In genomic region chr19:12025333-12025732, GRCm38 (mm10) we compare ENCODE assay signal across 36 mouse cellular contexts. TPM values are rescaled to one million over a fixed set of nuclear protein-coding genes. Genes with fewer than 3 reads are reported as not detected.
A peak's percentile ranks its signal among the peaks of the same experiment; 100 is the strongest.
DNase-seq lines count a peak whose midpoint lies in the region; ATAC-seq and TF ChIP-seq lines count a peak whose summit lies in the region.
"Had no signal": no experiment of that assay in that cellular context is flagged by ENCODE, and none has a peak within 500 bp of the region (broad histone marks: within the 10 kb centered on the region; RNA-seq: fewer than 3 reads in every experiment).

No protein-coding gene starts in this region.

- H3K27ac ChIP-seq in lung, postnatal 0 days (ENCODE audit: low read length) = no peak overlapping the region
- peak overlapping the region; percentile 70 for H3K27ac ChIP-seq in macrophage
- no peak overlapping the region for H3K27ac ChIP-seq in liver, embryonic 12.5 days
- H3K27ac ChIP-seq: embryonic facial prominence, embryonic 12.5 days; embryonic facial prominence, embryonic 15.5 days; gastrocnemius, adult 2 months; heart, adult 2 months; heart, embryonic 10.5 days; heart, embryonic 13.5 days; hindbrain, embryonic 12.5 days; hindbrain, embryonic 15.5 days had no signal

- H3K36me3 ChIP-seq in lung, postnatal 0 days (ENCODE audit: insufficient read depth, low read length) = no peaks in the 10 kb centered on the region
- no peaks in the 10 kb centered on the region for H3K36me3 ChIP-seq in macrophage (ENCODE audit: inconsistent target)
- H3K36me3 ChIP-seq in liver, embryonic 12.5 days = no peaks in the 10 kb centered on the region
- H3K36me3 ChIP-seq: embryonic facial prominence, embryonic 12.5 days; embryonic facial prominence, embryonic 15.5 days; G1E; heart, embryonic 10.5 days; heart, embryonic 13.5 days; hindbrain, embryonic 12.5 days; hindbrain, embryonic 15.5 days had no signal

- ATAC-seq in lung, postnatal 0 days = peak; percentile 30; the same call in 1 of the 2 replicates
- no peak for ATAC-seq in liver, embryonic 12.5 days
- ATAC-seq: activated CD4-positive, CD25-positive, alpha-beta regulatory T cell, adult 4 months; forebrain, embryonic 14.5 days; forebrain, postnatal 0 days had no signal

- H3K4me2 ChIP-seq in lung, postnatal 0 days (replicated peaks; ENCODE audit: low read depth, low read length) = no peak overlapping the region
- H3K4me2 ChIP-seq in liver, embryonic 12.5 days = no peak overlapping the region
- H3K4me2 ChIP-seq: embryonic facial prominence, embryonic 12.5 days; embryonic facial prominence, embryonic 15.5 days; heart, embryonic 13.5 days; hindbrain, embryonic 12.5 days; hindbrain, embryonic 15.5 days had no signal

- H3K9me3 ChIP-seq in lung, postnatal 0 days (ENCODE audit: low read length) = no peaks in the 10 kb centered on the region
- no peaks in the 10 kb centered on the region for H3K9me3 ChIP-seq in liver, embryonic 12.5 days (replicated peaks)
- H3K9me3 ChIP-seq: embryonic facial prominence, embryonic 12.5 days; embryonic facial prominence, embryonic 15.5 days; G1E; heart, embryonic 10.5 days; heart, embryonic 13.5 days; hindbrain, embryonic 12.5 days; hindbrain, embryonic 15.5 days had no signal

- H3K9ac ChIP-seq in lung, postnatal 0 days (replicated peaks; ENCODE audit: low read depth) = no peak overlapping the region
- no peak overlapping the region for H3K9ac ChIP-seq in liver, embryonic 12.5 days
- H3K9ac ChIP-seq: embryonic facial prominence, embryonic 12.5 days; embryonic facial prominence, embryonic 15.5 days; forebrain, postnatal 0 days; heart, embryonic 13.5 days; hindbrain, embryonic 12.5 days; hindbrain, embryonic 15.5 days had no signal

- no peaks in the 10 kb centered on the region for H3K4me1 ChIP-seq in lung, postnatal 0 days (ENCODE audit: insufficient read depth, low read depth, low read length)
- 0 out of 2 replicates have a peak, but pooled peaks cover 9% of the 10 kb centered on the region for H3K4me1 ChIP-seq in liver, embryonic 12.5 days
- H3K4me1 ChIP-seq: embryonic facial prominence, embryonic 12.5 days; embryonic facial prominence, embryonic 15.5 days; heart, embryonic 10.5 days; heart, embryonic 13.5 days; hindbrain, embryonic 12.5 days; hindbrain, embryonic 15.5 days had no signal

- TF ChIP-seq EP300 in lung, postnatal 0 days (IDR thresholded peaks at IDR 0.05) = no peak

- DNase-seq in layer of hippocampus, adult 11-12 months (ENCODE audit: low spot score) = peak; percentile 12
- no peak for DNase-seq in layer of hippocampus, postnatal 36 days
- DNase-seq in lung, postnatal 0 days (ENCODE audit: low spot score) = no peak
- no peak for DNase-seq in lung, postnatal 25 days (ENCODE audit: low spot score)
- DNase-seq in T-cell, adult 2 months (ENCODE audit: low spot score) = peak; percentile 34
- no peak for DNase-seq in heart, postnatal 4 days
- DNase-seq: adrenal gland, adult 8-10 months; adrenal gland, postnatal 25 days; B cell, adult 2 months; cerebellum, adult 11 months; cerebellum, adult 2 months; cerebellum, adult 9-11 months; cerebellum, postnatal 25 days; forebrain, postnatal 0 days; gastrocnemius, adult 2 months; gastrocnemius, postnatal 25 days; heart, adult 2 months; heart, postnatal 14 days had no signal

- WGBS in lung, postnatal 0 days = 64% methylated on average over 3 of the region's 3 CpGs
- WGBS in macrophage (ENCODE audit: missing documents) = 44% methylated on average over 3 of the region's 3 CpGs
- 37% methylated on average over 3 of the region's 3 CpGs for WGBS in liver, embryonic 12.5 days (ENCODE audit: insufficient replicate concordance)

- no peaks in the 10 kb centered on the region for H3K79me2 ChIP-seq in macrophage (ENCODE audit: inconsistent target)

- no peaks in the 10 kb centered on the region for H3K27me3 ChIP-seq in lung, postnatal 0 days (replicated peaks; ENCODE audit: insufficient read depth, low read length)
- H3K27me3 ChIP-seq in liver, embryonic 12.5 days (replicated peaks) = no peaks in the 10 kb centered on the region
- H3K27me3 ChIP-seq: CH12.LX; embryonic facial prominence, embryonic 12.5 days; embryonic facial prominence, embryonic 15.5 days; heart, embryonic 13.5 days; hindbrain, embryonic 12.5 days; hindbrain, embryonic 15.5 days had no signal

- no peak for TF ChIP-seq CTCF in lung, postnatal 0 days (IDR thresholded peaks at IDR 0.05)

- H3K4me3 ChIP-seq in lung, postnatal 0 days (ENCODE audit: low read depth, low read length) = no peak overlapping the region
- H3K4me3 ChIP-seq in macrophage (ENCODE audit: inconsistent target) = no peak overlapping the region
- H3K4me3 ChIP-seq in liver, embryonic 12.5 days = no peak overlapping the region
- H3K4me3 ChIP-seq: embryonic facial prominence, embryonic 12.5 days; embryonic facial prominence, embryonic 15.5 days; gastrocnemius, adult 2 months; heart, adult 2 months; heart, embryonic 10.5 days; heart, embryonic 13.5 days; hindbrain, embryonic 12.5 days; hindbrain, embryonic 15.5 days had no signal

RNA-seq across cellular contexts. Expression of gene Olfr1423, which starts 15.8 kb away (rescaled TPM):
- total RNA-seq in layer of hippocampus, postnatal 36 days (2021) = not detected
- not detected in 2 replicates for polyA plus RNA-seq in lung, postnatal 0 days (2015; fragmentation: Nextera tagmentation; extraction: Ambion mirVana)
- total RNA-seq in macrophage (2018; cell fraction: chromatin; rRNA removed) = not detected
- total RNA-seq in macrophage (2018; cell fraction: cytosol; rRNA removed) = not detected
- not detected for total RNA-seq in macrophage (2018; cell fraction: nucleus; rRNA removed)
- not detected in 3 replicates for polyA plus RNA-seq in macrophage (2018)
- not detected for total RNA-seq in heart, postnatal 4 days (2021)
- 0.02 TPM in 1 of 2 replicates, not detected in the other for polyA plus RNA-seq in liver, embryonic 12.5 days (2016; fragmentation: Nextera tagmentation; extraction: Ambion mirVana)
- total RNA-seq: adrenal gland, adult 8-10 months; adrenal gland, postnatal 25 days; CH12.LX; common myeloid progenitor, adult 5-6 weeks; forebrain, postnatal 0 days; gastrocnemius, adult 2 months; gastrocnemius, postnatal 25 days; heart, adult 2 months; heart, postnatal 14 days; hematopoietic stem cell, adult 5-6 weeks had no signal
- polyA plus RNA-seq: cerebellum, adult 2 months; embryonic facial prominence, embryonic 12.5 days; embryonic facial prominence, embryonic 15.5 days; forebrain, embryonic 11.5 days; forebrain, embryonic 14.5 days; forebrain, postnatal 0 days; frontal cortex, adult 2 months; G1E; gonadal fat pad, adult 2 months; heart, adult 2 months; heart, embryonic 13.5 days; heart, embryonic 16.5 days; hindbrain, embryonic 15.5 days had no signal

RNA-seq across cellular contexts. Expression of gene Olfr1424, which starts 37.1 kb away (rescaled TPM):
- not detected for total RNA-seq in layer of hippocampus, postnatal 36 days (2021)
- polyA plus RNA-seq in lung, postnatal 0 days (2015; fragmentation: Nextera tagmentation; extraction: Ambion mirVana) = not detected in 2 replicates
- total RNA-seq in macrophage (2018; cell fraction: chromatin; rRNA removed) = not detected
- total RNA-seq in macrophage (2018; cell fraction: cytosol; rRNA removed) = not detected
- total RNA-seq in macrophage (2018; cell fraction: nucleus; rRNA removed) = not detected
- not detected in 3 replicates for polyA plus RNA-seq in macrophage (2018)
- not detected for total RNA-seq in heart, postnatal 4 days (2021)
- polyA plus RNA-seq in liver, embryonic 12.5 days (2016; fragmentation: Nextera tagmentation; extraction: Ambion mirVana) = not detected in 2 replicates
- total RNA-seq: adrenal gland, adult 8-10 months; adrenal gland, postnatal 25 days; CH12.LX; common myeloid progenitor, adult 5-6 weeks; forebrain, postnatal 0 days; G1E; gastrocnemius, adult 2 months; gastrocnemius, postnatal 25 days; heart, adult 2 months; heart, postnatal 14 days; hematopoietic stem cell, adult 5-6 weeks had no signal
- polyA plus RNA-seq: activated CD4-positive, CD25-positive, alpha-beta regulatory T cell, adult 4 months; cerebellum, adult 2 months; embryonic facial prominence, embryonic 12.5 days; embryonic facial prominence, embryonic 15.5 days; forebrain, embryonic 11.5 days; forebrain, embryonic 14.5 days; forebrain, postnatal 0 days; frontal cortex, adult 2 months; G1E; gonadal fat pad, adult 2 months; heart, adult 2 months; heart, embryonic 10.5 days; heart, embryonic 13.5 days; heart, embryonic 16.5 days; hindbrain, embryonic 12.5 days; hindbrain, embryonic 15.5 days had no signal

RNA-seq across cellular contexts. Expression of gene Olfr1425, which starts 52.2 kb away (rescaled TPM):
- total RNA-seq in layer of hippocampus, postnatal 36 days (2021) = not detected
- polyA plus RNA-seq in lung, postnatal 0 days (2015; fragmentation: Nextera tagmentation; extraction: Ambion mirVana) = not detected in 2 replicates
- total RNA-seq in macrophage (2018; cell fraction: chromatin; rRNA removed) = not detected
- total RNA-seq in macrophage (2018; cell fraction: cytosol; rRNA removed) = not detected
- not detected for total RNA-seq in macrophage (2018; cell fraction: nucleus; rRNA removed)
- not detected in 3 replicates for polyA plus RNA-seq in macrophage (2018)
- not detected for total RNA-seq in heart, postnatal 4 days (2021)
- not detected in 2 replicates for polyA plus RNA-seq in liver, embryonic 12.5 days (2016; fragmentation: Nextera tagmentation; extraction: Ambion mirVana)
- total RNA-seq: adrenal gland, adult 8-10 months; adrenal gland, postnatal 25 days; CH12.LX; common myeloid progenitor, adult 5-6 weeks; forebrain, postnatal 0 days; gastrocnemius, adult 2 months; gastrocnemius, postnatal 25 days; heart, adult 2 months; heart, postnatal 14 days; hematopoietic stem cell, adult 5-6 weeks had no signal
- polyA plus RNA-seq: activated CD4-positive, CD25-positive, alpha-beta regulatory T cell, adult 4 months; cerebellum, adult 2 months; embryonic facial prominence, embryonic 12.5 days; embryonic facial prominence, embryonic 15.5 days; forebrain, embryonic 11.5 days; forebrain, embryonic 14.5 days; forebrain, postnatal 0 days; frontal cortex, adult 2 months; G1E; gonadal fat pad, adult 2 months; heart, adult 2 months; heart, embryonic 10.5 days; heart, embryonic 13.5 days; heart, embryonic 16.5 days; hindbrain, embryonic 12.5 days; hindbrain, embryonic 15.5 days had no signal

RNA-seq across cellular contexts. Expression of gene Osbp, which starts 59.6 kb away (rescaled TPM):
- 10 to 100 TPM; 51.1 to 52.3 TPM for total RNA-seq in layer of hippocampus, postnatal 36 days (2021)
- 4.6 and 5.2 TPM in 2 replicates for polyA plus RNA-seq in lung, postnatal 0 days (2015; fragmentation: Nextera tagmentation; extraction: Ambion mirVana)
- 10 to 100 TPM; 11.5 to 33.6 (median 23.9) TPM for total RNA-seq in macrophage (2018; cell fraction: chromatin; rRNA removed)
- total RNA-seq in macrophage (2018; cell fraction: cytosol; rRNA removed) = 10 to 100 TPM; 24.6 to 46.9 (median 36.0) TPM
- total RNA-seq in macrophage (2018; cell fraction: nucleus; rRNA removed) = 10 to 100 TPM; 16.3 to 53.2 (median 36.8) TPM
- 27.8 to 35.2 TPM (median 29.0 TPM) in 3 replicates for polyA plus RNA-seq in macrophage (2018)
- 10 to 100 TPM; 69.5 to 71.2 TPM for total RNA-seq in heart, postnatal 4 days (2021)
- polyA plus RNA-seq in liver, embryonic 12.5 days (2016; fragmentation: Nextera tagmentation; extraction: Ambion mirVana) = 2.8 and 3.0 TPM in 2 replicates

Comparison
In these comparisons a context has a peak if more than half of its experiments do, and no peak if none do; other contexts are left out.
1. DNase-seq: peak in layer of hippocampus, adult 11-12 months (single experiment) and T-cell, adult 2 months (single experiment); none in layer of hippocampus, postnatal 36 days (0 of 2), lung, postnatal 0 days (single experiment), lung, postnatal 25 days (single experiment) and heart, postnatal 4 days (single experiment).